Mouse (Mus musculus) lung, embryonic 16.5 days (tissue): ENCODE data around the gene Rad17. TPM values are rescaled to one million over a fixed set of nuclear protein-coding genes. Genes with fewer than 3 reads are reported as not detected.

ENCODE experiments used
- ATAC-seq: fragments of 200-750 bp; cut with Nextera tagmentation; 2 replicates; pipeline ENCODE4 v1.8.0; 2017; ENCODE audit warnings: low read depth, mild to moderate bottlenecking, moderate library complexity
- H3K27ac ChIP-seq: fragments of 300-500 bp; sonication (generic); 2 replicates; pipeline ENCODE4 v1.5.1; 2014; ENCODE audit warnings: mild to moderate bottlenecking, control low read depth, low read length
- H3K27me3 ChIP-seq: fragments of 300-500 bp; sonication (generic); 2 replicates; pipeline ENCODE4 v1.6.1; 2014; ENCODE audit warnings: low read depth, low read length, mixed read lengths; ENCODE audit not compliant: control insufficient read depth, insufficient read depth
- H3K36me3 ChIP-seq: fragments of 300-500 bp; sonication (generic); 2 replicates; pipeline ENCODE4 v1.6.1; 2014; ENCODE audit warnings: low read length; ENCODE audit not compliant: control insufficient read depth, insufficient read depth
- H3K4me1 ChIP-seq: fragments of 300-500 bp; sonication (generic); replicated peaks from 2 replicates; pipeline ENCODE4 v1.6.1; 2014; ENCODE audit warnings: low read length, mixed read lengths; ENCODE audit not compliant: control insufficient read depth, insufficient read depth
- H3K4me2 ChIP-seq: fragments of 300-500 bp; sonication (generic); 2 replicates; pipeline ENCODE4 v1.6.1; 2014; ENCODE audit warnings: low read depth, low read length, control low read depth
- H3K4me3 ChIP-seq: fragments of 300-500 bp; sonication (generic); 2 replicates; pipeline ENCODE4 v1.5.1; 2014; ENCODE audit warnings: mild to moderate bottlenecking, low read length, control low read depth
- H3K9ac ChIP-seq: fragments of 300-500 bp; sonication (generic); 2 replicates; pipeline ENCODE4 v1.6.1; 2014; ENCODE audit warnings: low read length, control low read depth
- H3K9me3 ChIP-seq: fragments of 300-500 bp; sonication (generic); 2 replicates; pipeline ENCODE4 v1.6.1; 2016; ENCODE audit warnings: low read length; ENCODE audit not compliant: control insufficient read depth
- WGBS: fragments of 180-500 bp; shearing (Covaris S2); extraction: QIAGEN DNeasy Blood & Tissue Kit; methylation state at CpG from one replicate; pipeline ENCODE4 v1.1.7; 2014; 5-methylcytosine and 5-hydroxymethylcytosine counted together
- polyA plus RNA-seq: library from polyadenylated mRNA; unstranded; fragments of >200 nt; fragmentation: Nextera tagmentation; extraction: Ambion mirVana; gene quantifications from 2 replicates; pipeline ENCODE4 v1.2.1, GENCODE M21; 2015

The Rad17 gene
- polyA plus RNA-seq, 1 experiment from 2014 or later: 22.4 TPM

DNA sequence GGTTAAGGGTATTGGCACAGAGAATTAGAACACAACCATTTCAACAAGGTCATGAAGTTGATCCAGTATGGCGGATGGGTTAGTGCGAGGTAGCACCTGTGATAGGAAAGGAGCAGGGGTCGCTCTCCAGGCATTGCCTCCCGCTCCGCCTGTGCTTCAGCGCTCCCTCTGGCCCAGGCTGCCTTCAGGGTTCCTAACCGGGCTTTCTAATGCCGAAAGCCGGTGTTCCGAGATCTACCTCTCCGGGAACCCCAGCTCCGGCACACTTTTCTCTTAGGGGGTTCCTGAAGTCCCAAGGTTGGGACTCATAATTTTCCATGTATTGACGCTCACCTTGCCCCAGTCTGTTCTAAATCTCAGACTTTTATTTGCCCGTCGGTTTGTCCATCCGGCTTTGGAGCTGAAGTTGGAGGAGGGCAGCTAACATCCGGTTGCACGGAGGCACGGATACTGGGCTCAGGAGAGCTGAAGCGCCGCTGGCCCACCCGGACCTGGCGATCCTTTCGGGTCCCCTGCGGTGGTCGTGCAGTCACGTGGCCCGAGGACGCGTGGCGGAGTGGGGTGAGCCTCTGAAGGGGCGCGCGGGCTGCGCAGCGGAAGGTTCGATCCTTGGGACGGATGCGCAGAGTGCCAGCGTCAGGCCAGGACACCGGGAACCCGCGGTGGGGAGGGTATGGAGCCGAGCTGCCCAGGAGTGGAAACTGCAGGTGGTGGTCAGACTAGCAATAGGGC, 18.6 kb upstream of the Rad17 start, which contains the start of gene Ccdc125:
Gene Ccdc125, plus strand, starts transcription at position 427 of the 732 bp plus-strand sequence.
- peak within 1 kb of the TSS; percentile 85 for H3K9ac ChIP-seq
- H3K9me3 ChIP-seq: no peaks in the 10 kb centered on the region; the same call in 1 of the 2 replicates
- H3K4me1 ChIP-seq: 0 out of 2 replicates have a peak, but pooled peaks cover 2% of the 10 kb centered on the region
- H3K4me3 ChIP-seq: peak within 1 kb of the TSS; percentile 70
- no peaks in the 10 kb centered on the region for H3K27me3 ChIP-seq
- H3K4me2 ChIP-seq: peak within 1 kb of the TSS; percentile 82
- H3K36me3 ChIP-seq: peaks cover 7% of the 10 kb centered on the region
- ATAC-seq: peak; percentile 82
- under 1% methylated on average over 44 of the region's 44 CpGs for WGBS
- peak within 1 kb of the TSS; percentile 88 for H3K27ac ChIP-seq

GRCm38 (mm10) chr13:100659864-100660456, 9.1 kb upstream of the Rad17 start:
- no peak overlapping the region for H3K4me2 ChIP-seq
- 44% methylated on average over 4 of the region's 4 CpGs for WGBS
- H3K27ac ChIP-seq: no peak overlapping the region

GRCm38 (mm10) chr13:100658091-100658490, 7.2 kb upstream of the Rad17 start:
- ATAC-seq: no peak
- no peaks in the 10 kb centered on the region for H3K27me3 ChIP-seq
- WGBS: 89% methylated on average over 5 of the region's 5 CpGs
- H3K4me2 ChIP-seq: no peak overlapping the region
- H3K9ac ChIP-seq: no peak overlapping the region
- no peaks in the 10 kb centered on the region for H3K4me1 ChIP-seq
- no peak overlapping the region for H3K27ac ChIP-seq
- H3K4me3 ChIP-seq: no peak overlapping the region
- no peaks in the 10 kb centered on the region for H3K9me3 ChIP-seq
- H3K36me3 ChIP-seq: peaks cover 2% of the 10 kb centered on the region; the same call in 1 of the 2 replicates

More at GRCm38 (mm10) chr13:100659864-100660456, 9.1 kb upstream of the Rad17 start:
- peaks cover 2% of the 10 kb centered on the region; the same call in 1 of the 2 replicates for H3K36me3 ChIP-seq
- no peak for ATAC-seq
- no peaks in the 10 kb centered on the region for H3K27me3 ChIP-seq
- no peaks in the 10 kb centered on the region for H3K4me1 ChIP-seq
- H3K4me3 ChIP-seq: no peak overlapping the region
- no peaks in the 10 kb centered on the region for H3K9me3 ChIP-seq
- H3K9ac ChIP-seq: no peak overlapping the region

DNA sequence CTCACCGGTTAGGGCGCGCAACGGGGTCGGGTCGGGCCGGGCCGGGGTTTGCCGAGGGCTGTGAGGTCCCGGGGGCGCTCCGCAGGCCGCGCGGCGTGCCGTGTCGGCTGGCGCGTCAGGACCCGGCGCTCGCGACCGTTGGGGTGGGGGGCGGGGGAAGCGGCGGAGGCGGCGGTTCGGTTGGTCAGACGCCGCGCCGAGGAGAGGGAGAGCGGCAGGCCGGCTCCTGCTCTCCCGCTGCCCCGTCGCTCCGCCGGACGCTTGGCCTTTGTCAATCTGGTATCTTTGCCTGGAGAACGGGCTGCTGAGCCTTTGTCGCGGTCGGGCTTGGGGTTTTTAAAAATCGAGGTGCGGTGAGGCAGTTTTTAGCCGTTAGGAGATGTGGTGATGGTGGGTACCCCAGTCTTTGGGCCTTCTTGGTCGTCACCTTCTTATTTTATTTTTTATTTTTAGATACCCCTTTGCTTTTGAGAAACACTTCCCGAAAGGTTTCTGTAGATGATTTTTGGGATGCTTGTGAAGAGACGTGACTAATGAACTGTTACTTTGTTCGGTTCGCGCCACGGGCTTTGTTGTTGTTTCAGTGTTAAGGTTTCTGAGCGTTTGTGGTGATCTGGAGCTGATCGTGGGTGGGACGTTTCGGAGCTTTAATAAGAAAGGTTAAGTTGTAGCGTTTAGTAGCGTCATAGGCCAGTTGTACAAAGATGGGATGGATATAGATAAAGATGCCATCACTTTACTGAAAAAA, 762 bp upstream of the Rad17 start, which contains the start of gene Taf9:
Gene Taf9, plus strand, starts transcription at position 141 of the 748 bp plus-strand sequence.
- H3K4me1 ChIP-seq: 0 out of 2 replicates have a peak, but pooled peaks cover 3% of the 10 kb centered on the region
- H3K9me3 ChIP-seq: no peaks in the 10 kb centered on the region
- peak within 1 kb of the TSS; percentile 96 for H3K27ac ChIP-seq
- H3K36me3 ChIP-seq: no peaks in the 10 kb centered on the region
- H3K27me3 ChIP-seq: no peaks in the 10 kb centered on the region
- WGBS: under 1% methylated on average over 41 of the region's 63 CpGs
- ATAC-seq: peak; percentile 73
- H3K4me2 ChIP-seq: peak within 1 kb of the TSS; percentile 83
- H3K9ac ChIP-seq: peak within 1 kb of the TSS; percentile 75
- H3K4me3 ChIP-seq: peak within 1 kb of the TSS; percentile 66

DNA sequence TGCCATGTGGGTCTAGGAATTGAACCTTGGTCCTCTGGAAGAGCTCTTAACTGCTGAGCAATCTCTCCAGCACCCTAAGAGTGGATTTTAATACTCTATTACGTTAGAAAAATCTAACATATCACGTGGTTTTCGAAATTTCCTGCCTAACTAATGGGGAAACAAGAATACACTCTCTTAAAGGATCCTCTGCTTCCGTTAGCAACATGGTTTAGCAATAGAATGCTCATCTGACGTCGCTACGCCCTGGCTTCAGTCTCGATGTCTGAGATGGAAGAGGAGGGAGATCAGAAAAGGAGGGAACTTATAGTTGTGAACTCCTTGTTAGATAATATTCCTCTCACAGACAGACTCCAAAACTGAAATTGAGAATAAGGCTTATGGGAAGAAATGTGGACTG, 2.6 kb downstream of the Rad17 start:
- 93% methylated on average over 8 of the region's 8 CpGs for WGBS
- Histone ChIP-seq H3K27me3 (no peaks in the 10 kb centered on the region), H3K4me1 (0 out of 2 replicates have a peak, but pooled peaks cover 3% of the 10 kb centered on the region), H3K4me3 (no peak overlapping the region), H3K27ac (no peak overlapping the region), H3K4me2 (no peak overlapping the region), H3K9me3 (no peaks in the 10 kb centered on the region), H3K36me3 (peaks cover 13% of the 10 kb centered on the region), H3K9ac (no peak overlapping the region)
- ATAC-seq: no peak

- no peak overlapping the region for H3K9ac ChIP-seq
- no peak overlapping the region for H3K27ac ChIP-seq
- H3K4me2 ChIP-seq: no peak overlapping the region
- H3K4me3 ChIP-seq: no peak overlapping the region
- no peaks in the 10 kb centered on the region for H3K4me1 ChIP-seq
- no peak for ATAC-seq
- 87% methylated on average over 4 of the region's 4 CpGs for WGBS
- H3K9me3 ChIP-seq: no peaks in the 10 kb centered on the region
- no peaks in the 10 kb centered on the region for H3K27me3 ChIP-seq
- peaks cover 19% of the 10 kb centered on the region for H3K36me3 ChIP-seq
Measured at GRCm38 (mm10) chr13:100642471-100643209, 8.2 kb downstream of the Rad17 start.

GRCm38 (mm10) chr13:100634106-100634691, 16.7 kb downstream of the Rad17 start:
- H3K4me3 ChIP-seq: no peak overlapping the region
- H3K27ac ChIP-seq: no peak overlapping the region
- no peaks in the 10 kb centered on the region for H3K27me3 ChIP-seq
- WGBS: 81% methylated on average over 3 of the region's 3 CpGs
- H3K36me3 ChIP-seq: peaks cover 27% of the 10 kb centered on the region
- no peak for ATAC-seq
- no peak overlapping the region for H3K9ac ChIP-seq
- H3K4me2 ChIP-seq: no peak overlapping the region
- no peaks in the 10 kb centered on the region for H3K9me3 ChIP-seq
- no peaks in the 10 kb centered on the region for H3K4me1 ChIP-seq

DNA sequence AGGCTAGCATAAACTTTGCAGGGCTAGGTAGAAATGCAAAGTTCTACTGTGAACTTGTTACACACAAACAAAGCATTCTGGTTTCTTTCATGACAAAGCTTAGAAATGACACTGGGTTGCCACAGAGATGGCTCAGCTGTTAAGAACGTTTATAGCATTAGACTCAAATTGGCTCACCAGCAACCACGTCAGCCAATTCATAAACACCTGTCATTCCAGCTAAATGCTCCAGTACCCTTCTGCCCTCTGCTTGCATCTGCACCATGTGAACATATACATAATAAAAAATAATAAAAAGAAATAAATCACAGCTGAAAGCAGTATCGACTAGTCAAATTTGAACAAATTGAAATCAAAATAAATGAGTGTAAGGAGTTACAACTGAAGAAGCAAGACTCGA, 28.6 kb downstream of the Rad17 start:
- Histone ChIP-seq H3K27ac (no peak overlapping the region), H3K9ac (no peak overlapping the region), H3K36me3 (peaks cover 26% of the 10 kb centered on the region), H3K4me1 (no peaks in the 10 kb centered on the region), H3K9me3 (no peaks in the 10 kb centered on the region), H3K4me3 (no peak overlapping the region), H3K4me2 (no peak overlapping the region), H3K27me3 (no peaks in the 10 kb centered on the region)
- 71% methylated on average over 4 of the region's 4 CpGs for whole genome bisulfite sequencing
- no peak for ATAC-seq
